Mouse (Mus musculus) thymus, postnatal 0 days (tissue): ENCODE data around the gene Crybb1. TPM values are rescaled to one million over a fixed set of nuclear protein-coding genes. Genes with fewer than 3 reads are reported as not detected.

Source experiments
- DNase-seq: peaks from one replicate; pipeline ENCODE4 v3.0.0-alpha.2; 2015; ENCODE audit warnings: low spot score
- polyA plus RNA-seq: library from polyadenylated mRNA; unstranded; fragments of >200 nt; fragmentation: Nextera tagmentation; extraction: Ambion mirVana; gene quantifications from 2 replicates; pipeline ENCODE4 v1.2.1, GENCODE M21; 2015

Crybb1 gene
- polyA plus RNA-seq, 1 experiment from 2014 or later, result 0.74 TPM

DNA sequence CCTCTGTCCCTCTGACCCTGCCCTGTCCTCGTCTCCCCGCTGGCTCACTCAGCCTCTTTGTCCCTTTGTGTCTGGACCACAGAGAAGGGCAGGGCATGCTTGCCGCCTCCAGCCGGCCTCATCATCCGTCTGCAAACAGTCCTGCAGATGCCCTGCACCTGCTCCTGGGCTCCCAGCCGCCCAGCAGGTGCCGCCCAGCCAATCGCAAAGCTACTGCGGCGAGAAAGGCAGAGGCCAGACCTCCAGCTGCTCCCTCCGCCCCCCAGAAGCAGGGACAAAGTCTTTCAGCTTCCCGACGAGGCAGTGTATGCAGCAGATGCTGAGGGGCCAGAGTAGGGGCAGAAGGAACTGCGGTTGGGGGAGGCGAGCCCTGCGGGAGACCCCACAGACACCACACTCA, 18.2 kb upstream of the Crybb1 start:
- peak; percentile 74 for DNase-seq

DNA sequence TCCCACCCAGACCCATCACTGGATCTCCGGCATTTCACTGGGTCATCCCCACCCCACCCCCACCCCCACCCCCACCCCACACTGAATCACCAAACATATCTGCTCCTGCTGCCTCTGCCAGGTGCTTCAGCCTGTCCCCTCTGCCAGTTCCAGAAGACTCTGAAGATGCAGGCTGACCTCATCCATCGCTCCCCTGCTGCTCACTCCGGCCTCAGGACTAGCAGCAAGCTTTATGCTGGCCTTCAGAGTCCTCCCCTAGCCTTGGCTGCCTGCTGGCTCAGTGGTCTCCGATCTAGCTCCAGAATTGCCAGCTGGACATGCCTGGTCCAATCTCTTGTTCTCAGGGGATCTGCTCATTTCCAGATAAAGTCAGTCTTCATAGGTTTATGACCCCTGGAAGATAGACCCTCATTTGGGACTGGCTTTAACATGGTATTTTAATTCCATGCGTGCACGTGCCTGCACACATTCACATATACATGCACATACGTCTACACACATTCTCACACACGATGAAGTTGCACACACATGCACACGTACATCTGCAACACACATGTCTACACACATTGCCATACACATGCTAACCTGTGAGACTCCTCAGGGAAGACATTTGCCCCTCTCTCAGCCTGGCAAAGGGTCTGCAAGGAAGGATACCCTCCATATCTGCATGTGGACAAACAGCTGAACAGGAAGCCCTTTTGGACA, 17.6 kb upstream of the Crybb1 start:
- no peak for DNase-seq

GRCm38 (mm10) chr5:112238781-112239482, 16.7 kb upstream of the Crybb1 start:
- DNase-seq, result no peak

DNA sequence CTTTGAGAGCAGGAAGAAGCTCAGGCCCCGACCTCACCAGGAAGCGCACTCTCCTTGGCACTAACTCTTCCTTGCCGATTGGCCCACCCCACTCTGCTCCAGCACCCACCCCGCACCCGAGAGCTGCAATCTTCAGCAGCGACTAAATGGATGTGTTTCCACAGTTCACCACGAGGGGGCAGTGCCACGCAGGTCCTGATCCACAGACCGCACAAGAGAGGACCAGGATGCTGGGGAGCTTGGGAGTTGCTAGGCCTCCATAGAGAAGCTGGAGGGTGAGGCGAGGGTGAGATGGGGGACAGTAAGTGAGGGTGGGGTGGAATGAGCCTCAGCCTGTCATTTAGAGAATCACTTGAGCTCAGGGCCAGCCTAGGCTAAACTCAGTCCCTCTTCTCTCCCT, 14.9 kb upstream of the Crybb1 start:
- peak; percentile 90 for DNase-seq

DNA sequence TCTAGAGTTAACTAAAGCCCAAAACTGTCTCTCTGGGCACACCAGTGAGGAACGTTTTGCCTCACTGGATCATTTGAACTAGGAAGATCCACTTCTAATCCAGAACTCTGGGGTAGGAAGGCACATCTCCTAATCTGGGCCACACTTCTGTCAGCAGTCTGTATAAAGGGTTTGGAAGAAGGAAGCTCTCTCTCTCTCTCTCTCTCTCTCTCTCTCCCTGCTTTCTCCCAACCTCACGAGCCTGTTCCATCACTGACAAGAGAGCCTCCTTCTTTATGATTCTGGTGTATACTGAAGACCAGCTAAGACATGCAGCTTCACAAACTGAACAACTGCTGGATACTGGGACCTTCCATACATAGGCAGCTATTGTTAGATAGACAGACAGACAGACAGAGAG, 13.8 kb upstream of the Crybb1 start:
- DNase-seq, result no peak

DNA sequence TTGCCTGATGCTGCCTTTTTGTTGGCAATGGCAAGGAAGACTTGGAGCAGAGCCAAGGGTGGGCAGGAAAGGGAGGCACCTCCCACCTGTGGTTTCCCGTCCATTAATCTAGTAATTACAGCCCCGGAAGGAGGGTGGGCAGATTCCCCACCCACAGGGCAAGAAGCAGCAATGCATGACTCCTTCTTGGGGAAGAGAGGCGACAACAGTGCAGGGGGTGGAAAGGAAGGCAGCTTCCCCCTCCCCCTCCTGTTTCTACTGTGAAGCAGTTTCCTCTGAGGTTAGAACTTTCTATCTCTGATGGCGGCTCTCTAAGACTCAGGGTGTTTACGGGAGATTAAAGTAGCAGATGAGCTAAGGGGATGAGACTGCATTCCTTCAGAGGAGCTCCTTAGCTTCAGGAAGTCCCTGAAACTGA, 13.2 kb upstream of the Crybb1 start:
- DNase-seq, result peak; percentile 23

DNA sequence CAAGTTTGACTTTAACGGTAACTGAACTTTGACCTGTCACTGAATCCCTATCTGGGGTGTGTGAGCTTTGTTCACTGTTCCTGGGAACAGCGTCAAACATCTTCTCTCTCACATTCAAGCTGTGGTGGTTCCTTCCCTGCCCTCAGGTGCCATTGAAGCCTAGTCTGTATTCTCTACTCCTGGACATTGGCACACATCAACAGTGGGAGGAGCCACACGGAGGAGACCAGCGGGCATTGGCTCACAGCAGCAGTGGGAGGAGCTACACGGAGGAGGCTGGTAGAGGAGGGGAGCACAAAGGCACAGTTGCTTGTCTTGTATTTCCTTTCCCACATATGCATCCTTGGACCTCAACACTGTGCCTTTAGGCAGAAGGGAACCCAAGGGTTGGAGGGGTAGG, 12.6 kb upstream of the Crybb1 start:
- DNase-seq, result no peak

- DNase-seq, result no peak
Measured at GRCm38 (mm10) chr5:112243539-112244274, 11.9 kb upstream of the Crybb1 start.

- DNase-seq, result no peak
Measured at GRCm38 (mm10) chr5:112244275-112244562, 11.4 kb upstream of the Crybb1 start.

DNA sequence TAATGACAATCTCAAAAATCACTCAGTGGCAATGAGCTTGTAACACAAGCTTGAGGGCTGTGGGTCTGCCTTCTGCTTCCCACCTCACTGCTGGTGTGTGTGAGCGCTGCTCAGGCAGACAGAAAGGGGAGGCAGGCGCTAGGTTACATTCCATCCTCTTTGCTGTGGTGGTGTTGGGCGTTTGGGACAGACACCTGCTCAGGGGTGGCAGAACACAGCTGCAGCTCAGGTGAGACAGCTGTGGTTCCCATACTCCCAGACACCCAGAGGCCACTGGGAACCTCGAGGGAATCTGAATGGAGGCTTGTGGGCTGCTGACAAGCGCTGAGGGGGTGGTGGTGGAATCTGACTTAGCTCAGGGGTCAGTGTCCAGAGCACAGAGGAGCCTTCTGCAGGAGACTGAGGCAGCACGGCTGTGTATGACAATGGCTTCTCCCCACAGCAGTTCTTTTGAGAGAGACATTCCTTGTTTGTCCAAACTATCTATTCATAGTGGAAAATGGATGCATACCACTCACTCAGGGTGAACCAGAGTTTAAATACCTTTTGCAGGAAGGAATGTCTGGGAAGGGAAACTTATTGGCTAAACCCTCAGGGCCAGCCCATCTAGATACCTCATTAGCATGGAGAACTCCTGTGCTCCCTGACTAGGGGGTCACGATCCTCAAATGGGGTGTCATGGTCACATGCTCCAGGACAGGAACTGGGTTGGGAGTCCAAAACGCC, 10.6 kb upstream of the Crybb1 start:
- DNase-seq, result no peak

DNA sequence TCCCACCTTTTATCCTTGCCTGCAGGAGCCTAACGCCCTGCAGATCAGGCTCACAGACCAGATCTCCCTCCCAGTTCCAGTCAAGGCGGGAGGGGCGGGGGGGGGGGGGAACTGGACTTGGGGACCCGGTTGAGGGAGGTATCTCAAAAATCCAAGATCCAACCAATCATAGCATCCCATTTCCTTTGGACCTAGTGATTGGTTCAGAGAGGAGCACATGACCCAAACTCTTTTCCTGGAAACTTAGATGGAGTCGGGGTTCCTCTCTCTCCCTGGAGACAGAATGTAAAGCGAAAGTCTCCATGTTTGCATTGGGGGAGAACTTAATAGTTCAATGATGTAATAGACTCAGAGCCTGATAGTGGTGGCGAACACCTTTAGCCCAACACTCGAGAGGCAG, 8.2 kb upstream of the Crybb1 start:
- DNase-seq, result no peak

DNA sequence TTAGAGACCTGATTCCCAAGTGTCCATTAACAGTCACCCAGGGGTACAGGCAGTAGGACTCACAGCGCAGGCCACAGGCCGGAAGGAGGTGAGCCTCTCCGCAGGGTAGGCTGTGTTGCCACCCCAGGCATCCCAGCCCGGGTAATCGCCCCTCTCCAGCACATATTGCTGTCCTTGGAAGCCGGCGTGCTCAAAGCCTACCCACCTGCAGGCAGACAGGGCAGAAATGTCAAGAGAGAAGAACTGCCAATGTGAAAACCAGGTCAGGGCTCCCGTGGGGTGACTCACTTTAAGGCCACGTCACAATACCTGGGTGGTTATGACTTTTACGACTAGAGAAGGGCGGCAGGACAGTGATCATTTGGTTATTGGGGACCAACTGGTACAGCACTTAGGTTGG, 6.5 kb upstream of the Crybb1 start:
- no peak for DNase-seq

DNA sequence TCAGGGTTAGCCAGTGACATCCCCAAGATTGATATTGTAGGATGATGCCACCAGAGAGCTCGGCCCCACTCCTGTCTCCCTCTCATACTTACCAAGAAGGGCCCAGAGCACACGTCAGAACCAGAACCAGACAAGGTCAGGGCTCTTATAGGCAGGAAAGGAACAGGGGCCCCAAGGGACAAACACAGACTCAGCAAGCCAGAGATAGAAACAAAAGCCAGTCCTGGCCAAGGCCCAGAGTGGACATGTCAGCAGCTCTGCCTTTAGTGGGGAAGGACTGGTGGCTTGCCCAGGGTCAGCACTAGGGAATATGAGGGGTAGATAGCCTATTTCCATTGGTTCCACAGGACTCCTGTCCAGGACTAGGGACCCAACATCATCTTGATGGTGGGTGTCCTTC, 3.2 kb upstream of the Crybb1 start, which contains the start of gene Cryba4:
Gene Cryba4 (minus strand): TSS at position 119 of the 400 bp plus-strand sequence.
- DNase-seq, result no peak

DNA sequence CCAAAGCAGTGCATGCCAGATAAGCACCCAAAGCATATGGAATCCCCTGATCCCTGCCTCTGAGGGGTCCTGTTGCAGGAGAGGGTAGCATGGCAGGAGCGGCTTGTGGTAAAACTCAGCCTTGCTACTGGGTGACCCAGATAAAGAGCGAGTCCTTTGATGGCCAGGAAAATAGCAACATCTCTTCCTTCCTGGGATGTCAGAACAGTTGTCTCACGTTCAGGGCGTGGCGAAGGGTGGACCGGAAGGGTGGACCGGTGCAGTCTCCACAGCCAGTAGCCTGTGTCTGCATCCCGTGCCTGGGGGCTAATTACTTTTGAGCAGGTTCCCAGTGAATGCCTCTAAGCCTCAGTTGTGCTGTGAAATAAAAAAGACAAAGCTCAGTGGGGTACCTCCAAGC, 2.4 kb upstream of the Crybb1 start:
- peak; percentile 32 for DNase-seq

- DNase-seq, result no peak
Measured at GRCm38 (mm10) chr5:112254282-112254806, 1.3 kb upstream of the Crybb1 start.

- no peak for DNase-seq
Measured at GRCm38 (mm10) chr5:112256457-112256856, 842 bp downstream of the Crybb1 start.

DNA sequence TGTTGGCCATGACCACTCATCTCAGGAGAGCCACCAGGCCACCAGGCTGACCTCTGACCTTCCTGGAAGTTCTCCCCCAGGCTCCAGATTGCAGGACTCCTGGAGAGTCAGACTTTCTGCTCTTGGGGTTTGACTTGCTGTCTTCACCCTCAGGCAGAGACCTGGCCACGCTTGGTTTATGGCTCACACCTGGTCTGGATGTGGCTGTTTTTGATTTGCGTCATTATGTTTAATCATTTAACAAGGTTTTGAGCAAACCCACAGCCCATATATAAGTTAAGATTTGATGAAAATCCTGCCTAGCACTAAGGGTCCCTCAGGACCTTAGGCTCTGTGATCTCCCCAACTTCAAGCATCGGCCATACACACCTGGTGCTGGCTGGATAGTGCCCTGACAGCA, 2.3 kb downstream of the Crybb1 start:
- DNase-seq, result no peak

- no peak for DNase-seq
Measured at GRCm38 (mm10) chr5:112259862-112260650, 4.4 kb downstream of the Crybb1 start.

DNA sequence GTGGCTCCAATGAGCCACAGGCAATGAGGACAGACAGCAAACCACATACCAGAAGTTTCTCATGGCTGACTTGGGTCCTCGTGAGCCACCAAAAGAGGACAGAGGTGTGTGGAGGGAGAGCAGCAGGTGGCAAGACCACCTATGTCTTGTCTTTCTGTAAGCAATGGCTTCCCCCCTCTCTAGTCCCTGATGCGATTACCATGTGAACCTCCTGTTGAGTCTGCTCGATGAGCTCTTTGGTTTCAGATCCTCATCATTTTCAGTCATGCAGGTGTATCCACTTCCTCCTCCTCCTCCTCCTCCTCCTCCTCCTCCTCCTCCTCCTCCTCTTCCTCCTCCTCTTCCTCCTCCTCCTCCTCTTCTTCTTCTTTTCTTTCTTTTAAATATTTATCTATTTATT, 5.2 kb downstream of the Crybb1 start:
- DNase-seq, result no peak

DNA sequence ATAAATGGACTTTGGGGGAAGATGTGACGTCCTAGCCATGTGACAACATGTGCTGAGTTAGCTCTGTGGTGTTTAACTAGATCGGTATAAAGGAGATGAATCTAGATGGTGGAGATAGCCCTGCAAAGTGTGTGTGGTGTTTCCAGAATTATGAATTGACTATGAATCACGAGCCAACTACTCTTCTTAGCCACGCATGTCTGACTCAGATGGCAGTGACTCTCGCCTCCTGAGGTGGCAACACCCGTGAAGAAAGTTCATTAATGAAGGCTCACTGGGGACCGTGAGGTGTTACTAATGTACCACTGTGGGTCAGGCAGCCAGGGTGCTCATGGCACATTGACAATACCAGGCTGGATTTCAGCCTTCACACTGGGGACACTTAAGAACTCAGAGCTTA, 8.5 kb downstream of the Crybb1 start:
- no peak for DNase-seq

GRCm38 (mm10) chr5:112265110-112265509, 9.5 kb downstream of the Crybb1 start:
- no peak for DNase-seq
